Mouse (Mus musculus): ENCODE results near the gene Agtpbp1. TPM values are rescaled to one million over a fixed set of nuclear protein-coding genes. Genes with fewer than 3 reads are reported as not detected.

Gene Agtpbp1
- polyA plus RNA-seq, 1 experiment = 62.8 TPM

- Histone ChIP-seq H3K4me3 (ENCODE audit: insufficient read depth, low read length) (no peak overlapping the region), H3K27ac (ENCODE audit: insufficient read depth, low read length) (no peak overlapping the region), H3K4me1 (ENCODE audit: control insufficient read depth, insufficient read depth, low read length) (no peaks in the 10 kb centered on the region)
- TF ChIP-seq POLR2A (IDR thresholded peaks at IDR 0.05; ENCODE audit: low read depth, low read length) (no peak), CTCF (IDR thresholded peaks at IDR 0.05; ENCODE audit: borderline replicate concordance, insufficient read depth, low read length) (no peak)
These were observed 64.2 kb downstream of the Agtpbp1 start for GRCm38 (mm10) chr13:59520834-59521233.

- Histone ChIP-seq H3K4me1 (ENCODE audit: control insufficient read depth, insufficient read depth, low read length) (no peaks in the 10 kb centered on the region), H3K4me3 (ENCODE audit: insufficient read depth, low read length) (no peak overlapping the region), H3K27ac (ENCODE audit: insufficient read depth, low read length) (no peak overlapping the region)
- TF ChIP-seq CTCF (IDR thresholded peaks at IDR 0.05; ENCODE audit: borderline replicate concordance, insufficient read depth, low read length) (no peak), POLR2A (IDR thresholded peaks at IDR 0.05; ENCODE audit: low read depth, low read length) (no peak)
These were observed 65.5 kb downstream of the Agtpbp1 start for GRCm38 (mm10) chr13:59519479-59519878.

GRCm38 (mm10) chr13:59518016-59518415 is 67.0 kb downstream of the Agtpbp1 start:
- no peak overlapping the region for H3K27ac ChIP-seq (ENCODE audit: insufficient read depth, low read length)
- no peak overlapping the region for H3K4me3 ChIP-seq (ENCODE audit: insufficient read depth, low read length)
- TF ChIP-seq CTCF (IDR thresholded peaks at IDR 0.05; ENCODE audit: borderline replicate concordance, insufficient read depth, low read length) (no peak), POLR2A (IDR thresholded peaks at IDR 0.05; ENCODE audit: low read depth, low read length) (no peak)
- no peaks in the 10 kb centered on the region for H3K4me1 ChIP-seq (ENCODE audit: control insufficient read depth, insufficient read depth, low read length)

- Histone ChIP-seq H3K27ac (ENCODE audit: insufficient read depth, low read length) (no peak overlapping the region), H3K4me3 (ENCODE audit: insufficient read depth, low read length) (no peak overlapping the region), H3K4me1 (ENCODE audit: control insufficient read depth, insufficient read depth, low read length) (no peaks in the 10 kb centered on the region)
- no peak for TF ChIP-seq POLR2A (IDR thresholded peaks at IDR 0.05; ENCODE audit: low read depth, low read length)
- TF ChIP-seq CTCF (IDR thresholded peaks at IDR 0.05; ENCODE audit: borderline replicate concordance, insufficient read depth, low read length) = peak; percentile 54; the same call in 1 of the 2 replicates
These were observed 70.0 kb downstream of the Agtpbp1 start for GRCm38 (mm10) chr13:59515074-59515473.

- H3K27ac ChIP-seq (ENCODE audit: insufficient read depth, low read length) = no peak overlapping the region
These were observed 75.2 kb downstream of the Agtpbp1 start for GRCm38 (mm10) chr13:59509644-59510366.

GRCm38 (mm10) chr13:59508584-59508983 is 76.4 kb downstream of the Agtpbp1 start:
- Histone ChIP-seq H3K27ac (ENCODE audit: insufficient read depth, low read length) (no peak overlapping the region), H3K4me1 (ENCODE audit: control insufficient read depth, insufficient read depth, low read length) (no peaks in the 10 kb centered on the region), H3K4me3 (ENCODE audit: insufficient read depth, low read length) (no peak overlapping the region)
- TF ChIP-seq CTCF (IDR thresholded peaks at IDR 0.05; ENCODE audit: borderline replicate concordance, insufficient read depth, low read length) = no peak
- no peak for TF ChIP-seq POLR2A (IDR thresholded peaks at IDR 0.05; ENCODE audit: low read depth, low read length)

More at GRCm38 (mm10) chr13:59509644-59510366, 75.2 kb downstream of the Agtpbp1 start:
- no peak overlapping the region for H3K4me3 ChIP-seq (ENCODE audit: insufficient read depth, low read length)
- no peak for TF ChIP-seq POLR2A (IDR thresholded peaks at IDR 0.05; ENCODE audit: low read depth, low read length)
- no peak for TF ChIP-seq CTCF (IDR thresholded peaks at IDR 0.05; ENCODE audit: borderline replicate concordance, insufficient read depth, low read length)
- H3K4me1 ChIP-seq (ENCODE audit: control insufficient read depth, insufficient read depth, low read length) = no peaks in the 10 kb centered on the region

- TF ChIP-seq POLR2A (IDR thresholded peaks at IDR 0.05; ENCODE audit: low read depth, low read length) (no peak), CTCF (IDR thresholded peaks at IDR 0.05; ENCODE audit: borderline replicate concordance, insufficient read depth, low read length) (no peak)
- H3K27ac ChIP-seq (ENCODE audit: insufficient read depth, low read length) = no peak overlapping the region
- H3K4me3 ChIP-seq (ENCODE audit: insufficient read depth, low read length) = no peak overlapping the region
- H3K4me1 ChIP-seq (ENCODE audit: control insufficient read depth, insufficient read depth, low read length) = no peaks in the 10 kb centered on the region
These were observed 78.6 kb downstream of the Agtpbp1 start for GRCm38 (mm10) chr13:59506450-59506849.

GRCm38 (mm10) chr13:59505867-59506266 is 79.2 kb downstream of the Agtpbp1 start:
- Histone ChIP-seq H3K4me3 (ENCODE audit: insufficient read depth, low read length) (no peak overlapping the region), H3K4me1 (ENCODE audit: control insufficient read depth, insufficient read depth, low read length) (no peaks in the 10 kb centered on the region), H3K27ac (ENCODE audit: insufficient read depth, low read length) (no peak overlapping the region)
- TF ChIP-seq POLR2A (IDR thresholded peaks at IDR 0.05; ENCODE audit: low read depth, low read length) (no peak), CTCF (IDR thresholded peaks at IDR 0.05; ENCODE audit: borderline replicate concordance, insufficient read depth, low read length) (no peak)

GRCm38 (mm10) chr13:59503581-59503980 is 81.4 kb downstream of the Agtpbp1 start:
- TF ChIP-seq CTCF (IDR thresholded peaks at IDR 0.05; ENCODE audit: borderline replicate concordance, insufficient read depth, low read length) (no peak), POLR2A (IDR thresholded peaks at IDR 0.05; ENCODE audit: low read depth, low read length) (no peak)
- H3K4me1 ChIP-seq (ENCODE audit: control insufficient read depth, insufficient read depth, low read length) = no peaks in the 10 kb centered on the region
- H3K27ac ChIP-seq (ENCODE audit: insufficient read depth, low read length) = no peak overlapping the region
- H3K4me3 ChIP-seq (ENCODE audit: insufficient read depth, low read length) = no peak overlapping the region

GRCm38 (mm10) chr13:59499831-59500230 is 85.2 kb downstream of the Agtpbp1 start:
- TF ChIP-seq CTCF (IDR thresholded peaks at IDR 0.05; ENCODE audit: borderline replicate concordance, insufficient read depth, low read length) = no peak
- no peak for TF ChIP-seq POLR2A (IDR thresholded peaks at IDR 0.05; ENCODE audit: low read depth, low read length)
- H3K4me3 ChIP-seq (ENCODE audit: insufficient read depth, low read length) = no peak overlapping the region
- no peaks in the 10 kb centered on the region for H3K4me1 ChIP-seq (ENCODE audit: control insufficient read depth, insufficient read depth, low read length)
- H3K27ac ChIP-seq (ENCODE audit: insufficient read depth, low read length) = no peak overlapping the region
